Mouse (Mus musculus) stomach, embryonic 16.5 days (tissue): ENCODE measurements around the gene Aspg. TPM values are rescaled to one million over a fixed set of nuclear protein-coding genes. Genes with fewer than 3 reads are reported as not detected.

ENCODE experiments used
- ATAC-seq: fragments of 200-750 bp; cut with Nextera tagmentation; 2 replicates; pipeline ENCODE4 v1.8.0; 2017; ENCODE audit warnings: moderate number of reproducible peaks, moderate TSS enrichment; ENCODE audit not compliant: insufficient read depth, low FRiP score
- H3K27ac ChIP-seq: fragments of 300-500 bp; sonication (generic); 2 replicates; pipeline ENCODE4 v1.5.1; 2014; ENCODE audit warnings: low read length
- H3K27me3 ChIP-seq: fragments of 300-500 bp; sonication (generic); 2 replicates; pipeline ENCODE4 v1.6.1; 2014; ENCODE audit warnings: low read length, control low read depth, mixed read lengths; ENCODE audit not compliant: control insufficient read depth, insufficient read depth
- H3K36me3 ChIP-seq: fragments of 300-500 bp; sonication (generic); 2 replicates; pipeline ENCODE4 v1.6.1; 2014; ENCODE audit warnings: low read length; ENCODE audit not compliant: control insufficient read depth, insufficient read depth
- H3K4me1 ChIP-seq: fragments of 300-500 bp; sonication (generic); 2 replicates; pipeline ENCODE4 v1.6.1; 2014; ENCODE audit warnings: low read length, control low read depth, mixed read lengths; ENCODE audit not compliant: control insufficient read depth, insufficient read depth
- H3K4me2 ChIP-seq: fragments of 300-500 bp; sonication (generic); 2 replicates; pipeline ENCODE4 v1.6.1; 2014; ENCODE audit warnings: low read depth, low read length, mixed read lengths
- H3K4me3 ChIP-seq: fragments of 300-500 bp; sonication (generic); replicated peaks from 2 replicates; pipeline ENCODE4 v1.5.1; 2014; ENCODE audit warnings: mild to moderate bottlenecking, low read length
- H3K9ac ChIP-seq: fragments of 300-500 bp; sonication (generic); 2 replicates; pipeline ENCODE4 v1.6.1; 2014; ENCODE audit warnings: low read length
- H3K9me3 ChIP-seq: fragments of 300-500 bp; sonication (generic); replicated peaks from 2 replicates; pipeline ENCODE4 v1.6.1; 2016; ENCODE audit warnings: low read length, control low read depth; ENCODE audit not compliant: control insufficient read depth
- WGBS: fragments of 180-500 bp; shearing (Covaris S2); extraction: QIAGEN DNeasy Blood & Tissue Kit; methylation state at CpG from one replicate; pipeline ENCODE4 v1.1.7; 2014; 5-methylcytosine and 5-hydroxymethylcytosine counted together
- microRNA counts: library from miRNA; unstranded; fragments of <30 nt; microRNA quantifications from one replicate; lab custom pipeline; 2016
- microRNA-seq: library from miRNA; unstranded; fragments of <30 nt; microRNA quantifications from one replicate; pipeline ENCODE4, GENCODE M21; 2016
- polyA plus RNA-seq: library from polyadenylated mRNA; unstranded; fragments of >200 nt; fragmentation: Nextera tagmentation; extraction: Ambion mirVana; gene quantifications from 2 replicates; pipeline ENCODE4 v1.2.1, GENCODE M21; 2015

Gene Aspg
- polyA plus RNA-seq, 1 experiment from 2014 or later, result 3.8 TPM

DNA sequence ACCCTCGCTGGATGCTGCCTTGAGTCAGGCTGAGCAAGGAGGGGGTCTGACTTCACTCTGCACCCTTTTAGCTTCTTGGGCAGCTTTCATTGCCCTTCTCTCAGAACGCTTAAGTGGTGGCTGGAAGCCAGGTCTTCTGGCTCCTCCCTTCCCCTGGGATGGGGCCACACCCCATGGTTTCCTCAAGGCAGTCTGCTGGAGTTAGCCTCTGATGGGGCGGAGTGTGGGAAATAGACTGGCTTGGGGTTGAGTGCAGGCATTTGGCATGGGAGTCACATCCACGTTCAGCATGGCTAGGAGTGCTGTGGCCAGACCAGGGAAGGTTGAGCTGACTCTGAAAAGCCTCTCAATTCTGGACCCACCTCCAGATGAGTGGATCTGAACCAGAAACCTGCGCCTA, 62.8 kb downstream of the Aspg start:
- H3K4me2 ChIP-seq, result no peak overlapping the region
- H3K9me3 ChIP-seq, result no peaks in the 10 kb centered on the region
- H3K27ac ChIP-seq, result no peak overlapping the region
- no peak overlapping the region for H3K4me3 ChIP-seq
- peaks cover 4% of the 10 kb centered on the region; the same call in 1 of the 2 replicates for H3K36me3 ChIP-seq
- H3K4me1 ChIP-seq, result peaks cover 14% of the 10 kb centered on the region
- H3K9ac ChIP-seq, result no peak overlapping the region
- WGBS, result 49% methylated on average over 5 of the region's 5 CpGs
- peak; percentile 53; the same call in 1 of the 2 replicates for ATAC-seq
- no peaks in the 10 kb centered on the region for H3K27me3 ChIP-seq

DNA sequence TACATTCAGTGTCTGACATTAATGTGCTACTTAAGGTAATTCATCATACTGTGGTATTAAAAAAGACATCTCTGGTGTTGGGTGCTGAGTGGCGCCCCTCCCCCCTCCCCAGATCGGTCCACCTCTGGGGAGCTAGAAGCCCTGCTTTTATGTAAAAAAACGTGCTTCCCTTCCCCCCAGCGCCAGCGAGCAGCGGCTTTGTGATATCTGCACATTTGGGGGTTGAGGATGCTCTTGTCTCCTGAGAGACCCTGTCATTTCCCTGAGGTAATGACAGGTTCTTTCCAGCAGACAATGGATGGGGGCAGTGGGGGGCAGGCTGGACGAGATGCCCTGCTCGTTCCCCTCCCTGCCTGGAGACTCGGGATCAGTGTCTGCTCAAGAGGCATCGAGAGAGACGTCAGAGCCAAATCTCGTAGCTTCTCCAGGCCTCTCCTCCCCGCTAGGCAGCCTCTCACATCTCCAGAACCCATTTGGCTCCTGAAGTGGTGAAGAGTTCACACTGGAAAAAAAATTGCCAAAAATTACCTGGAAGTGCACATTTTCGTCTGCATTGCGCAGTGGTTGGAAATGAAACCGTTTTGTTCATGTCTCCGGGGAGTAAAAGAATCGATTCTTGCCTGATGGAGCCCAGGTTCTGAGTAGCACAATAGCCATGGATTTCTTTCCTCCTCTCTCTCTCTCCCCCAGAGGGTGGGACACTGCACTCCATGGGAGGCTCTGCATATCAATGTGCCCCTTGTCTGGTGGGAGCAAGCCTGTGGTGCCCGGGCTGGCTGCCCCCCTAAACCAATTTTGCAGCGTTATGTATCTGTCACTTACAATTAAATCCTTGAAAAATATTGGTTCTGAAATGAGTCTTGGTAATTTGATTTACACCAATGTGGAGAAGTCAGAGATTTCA, 64.4 kb downstream of the Aspg start:
- Histone ChIP-seq H3K27me3 (no peaks in the 10 kb centered on the region), H3K4me2 (no peak overlapping the region), H3K9ac (no peak overlapping the region), H3K4me1 (peaks cover 10% of the 10 kb centered on the region), H3K9me3 (no peaks in the 10 kb centered on the region), H3K27ac (no peak overlapping the region), H3K4me3 (no peak overlapping the region), H3K36me3 (peaks cover 4% of the 10 kb centered on the region; the same call in 1 of the 2 replicates)
- 53% methylated on average over 20 of the region's 20 CpGs for WGBS
- ATAC-seq, result no peak

DNA sequence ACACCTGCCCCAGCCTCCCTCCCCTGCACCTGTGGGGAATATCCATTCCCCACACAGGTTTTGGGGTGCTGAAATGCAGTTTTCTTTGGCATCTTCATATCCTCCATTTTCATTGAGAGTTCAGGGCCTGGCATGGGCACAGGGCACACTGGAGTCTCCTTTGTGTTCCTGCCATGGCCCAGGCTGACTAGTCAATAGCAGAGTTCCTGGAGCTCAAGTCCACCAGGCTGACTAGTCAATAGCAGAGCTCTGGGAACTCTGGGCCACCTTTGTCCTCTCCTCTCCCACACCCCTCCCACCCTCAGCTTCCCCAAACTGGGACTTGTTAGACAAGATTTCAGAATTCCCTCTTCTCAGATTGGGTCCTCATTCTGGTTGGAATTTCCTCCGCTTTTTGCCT, 65.2 kb downstream of the Aspg start:
- Histone ChIP-seq H3K9me3 (no peaks in the 10 kb centered on the region), H3K4me2 (no peak overlapping the region), H3K4me3 (no peak overlapping the region), H3K27ac (no peak overlapping the region), H3K9ac (no peak overlapping the region), H3K27me3 (no peaks in the 10 kb centered on the region), H3K4me1 (peaks cover 9% of the 10 kb centered on the region), H3K36me3 (peaks cover 4% of the 10 kb centered on the region; the same call in 1 of the 2 replicates)
- no peak for ATAC-seq
- WGBS, result 86% methylated on average over 1 of the region's 1 CpGs

DNA sequence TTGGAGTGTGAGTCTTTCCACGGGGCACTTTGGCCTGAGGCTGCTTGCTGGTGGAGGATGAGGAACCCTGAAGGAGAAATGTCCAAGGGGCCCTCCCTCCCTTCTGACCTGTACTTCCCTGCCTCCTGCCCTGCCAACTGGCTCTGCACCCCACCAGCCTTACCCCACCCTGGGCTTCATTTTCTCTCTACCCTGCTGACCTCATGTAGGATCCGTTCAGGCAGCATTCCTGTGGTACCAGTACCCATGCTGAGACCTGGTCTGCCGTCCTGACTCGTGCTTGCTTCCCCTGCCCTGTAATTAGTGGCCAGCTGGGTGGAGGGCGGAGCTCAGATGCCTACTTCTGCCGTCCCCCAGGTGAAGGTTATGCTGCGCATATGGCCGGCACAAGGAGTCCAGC, 65.7 kb downstream of the Aspg start:
- Histone ChIP-seq H3K4me1 (peaks cover 7% of the 10 kb centered on the region; the same call in 1 of the 2 replicates), H3K36me3 (peaks cover 4% of the 10 kb centered on the region; the same call in 1 of the 2 replicates), H3K4me3 (no peak overlapping the region), H3K4me2 (no peak overlapping the region), H3K9me3 (no peaks in the 10 kb centered on the region), H3K27ac (no peak overlapping the region), H3K27me3 (no peaks in the 10 kb centered on the region), H3K9ac (no peak overlapping the region)
- no peak for ATAC-seq
- WGBS, result 64% methylated on average over 8 of the region's 8 CpGs

MicroRNA genes within 50 kb of the gene (microRNA counts, 519-probe panel; counts per million panel counts)
- microRNA mmu-miR-203 (lab: Ali Mortazavi, UCI), result 3,765 counts per million, percentile 88 among the panel's probes with 10 or more counts

Small RNA genes within 50 kb of the gene (microRNA-seq; reads per million reads assigned to microRNA genes)
- gene Mir203 (36,128 reads per million, percentile 99 among the genes with 10 or more reads in this experiment), gene Mir3073a (not detected), gene Mir3073b (not detected)

Other genes with a start within 250 kb of the Aspg start
- 8.3 and 10.6 TPM in 2 replicates for gene Ppp1r13b, start 198.6 kb upstream of the Aspg start, polyA plus RNA-seq
- 648 and 711 TPM in 2 replicates for gene Atp5mpl, start 139.7 kb upstream of the Aspg start, polyA plus RNA-seq
- 0.13 and 0.14 TPM in 2 replicates for gene Tdrd9, start 135.1 kb upstream of the Aspg start, polyA plus RNA-seq
- not detected in 2 replicates for gene Rd3l, start 125.4 kb upstream of the Aspg start, polyA plus RNA-seq
- gene Kif26a, start 39.5 kb downstream of the Aspg start, polyA plus RNA-seq, result 2.6 and 3.5 TPM in 2 replicates